29 mouse cellular contexts compared by ENCODE assay signal in genomic region chrX:145401926-145402325, GRCm38 (mm10). TPM values are rescaled to one million over a fixed set of nuclear protein-coding genes. Genes with fewer than 3 reads are reported as not detected.
A peak's percentile ranks its signal among the peaks of the same experiment; 100 is the strongest.
DNase-seq lines count a peak whose midpoint lies in the region; ATAC-seq lines count a peak whose summit lies in the region.
"Had no signal": no experiment of that assay in that cellular context is flagged by ENCODE, and none has a peak within 500 bp of the region (broad histone marks: within the 10 kb centered on the region; RNA-seq: fewer than 3 reads in every experiment).

No protein-coding gene starts in this region.

- ATAC-seq in embryonic facial prominence, embryonic 14.5 days (ENCODE audit: low read depth): peak; percentile 62; the same call in 1 of the 2 replicates
- peak; percentile 81 for ATAC-seq in limb, embryonic 12.5 days (ENCODE audit: insufficient number of reproducible peaks, insufficient read depth, low FRiP score, low TSS enrichment, low read depth)
- ATAC-seq: forebrain, embryonic 14.5 days; hindbrain, postnatal 0 days; liver, embryonic 12.5 days; liver, postnatal 0 days; midbrain, embryonic 13.5 days had no signal

- no peaks in the 10 kb centered on the region for H3K36me3 ChIP-seq in embryonic facial prominence, embryonic 14.5 days (ENCODE audit: control insufficient read depth, insufficient read depth, low read length)
- no peaks in the 10 kb centered on the region for H3K36me3 ChIP-seq in limb, embryonic 12.5 days
- H3K36me3 ChIP-seq: hindbrain, embryonic 12.5 days; kidney, embryonic 15.5 days; liver, embryonic 12.5 days; midbrain, embryonic 13.5 days; neural tube, embryonic 13.5 days had no signal

- WGBS in embryonic facial prominence, embryonic 14.5 days: 26% methylated on average over 3 of the region's 3 CpGs
- 49% methylated on average over 3 of the region's 3 CpGs for WGBS in limb, embryonic 12.5 days

- H3K27ac ChIP-seq in embryonic facial prominence, embryonic 14.5 days (replicated peaks; ENCODE audit: low read depth, low read length): no peak overlapping the region
- H3K27ac ChIP-seq in limb, embryonic 12.5 days: no peak overlapping the region
- H3K27ac ChIP-seq: gastrocnemius, adult 2 months; hindbrain, embryonic 12.5 days; hindbrain, postnatal 0 days; kidney, embryonic 15.5 days; liver, embryonic 12.5 days; midbrain, embryonic 13.5 days; neural tube, embryonic 13.5 days had no signal

- DNase-seq in 3T3-L1 (ENCODE audit: low read depth, low spot score): peak; percentile 4
- peak; percentile 22 for DNase-seq in NIH3T3 (ENCODE audit: low read depth)
- peak; percentile 83 for DNase-seq in embryonic facial prominence, embryonic 14.5 days (ENCODE audit: low spot score)
- DNase-seq in left cerebral cortex, adult 9 months (ENCODE audit: low spot score in 2 of 2): no peak
- DNase-seq in kidney, adult 11 months: no peak
- DNase-seq in cerebellum, adult 18-20 months: no peak
- DNase-seq: adrenal gland, postnatal 10 days; cerebellum, adult 11-12 months; cerebellum, postnatal 10 days; gastrocnemius, adult 2 months; gastrocnemius, postnatal 36 days; heart, adult 18-20 months; heart, postnatal 36 days; kidney, adult 18-20 months; kidney, postnatal 25 days; liver, postnatal 0 days; lung, postnatal 36 days; thymus, adult 18-20 months; thymus, postnatal 36 days had no signal

- H3K9me3 ChIP-seq in embryonic facial prominence, embryonic 14.5 days (ENCODE audit: control insufficient read depth, low read length): no peaks in the 10 kb centered on the region
- H3K9me3 ChIP-seq in limb, embryonic 12.5 days: no peaks in the 10 kb centered on the region
- H3K9me3 ChIP-seq: hindbrain, embryonic 12.5 days; kidney, embryonic 15.5 days; liver, embryonic 12.5 days; midbrain, embryonic 13.5 days; neural tube, embryonic 13.5 days had no signal

- H3K4me3 ChIP-seq in embryonic facial prominence, embryonic 14.5 days (ENCODE audit: low read depth, low read length): no peak overlapping the region
- no peak overlapping the region for H3K4me3 ChIP-seq in limb, embryonic 12.5 days (replicated peaks)
- H3K4me3 ChIP-seq: gastrocnemius, adult 2 months; hindbrain, embryonic 12.5 days; kidney, embryonic 15.5 days; liver, embryonic 12.5 days; midbrain, embryonic 13.5 days; neural tube, embryonic 13.5 days had no signal

- no peak overlapping the region for H3K9ac ChIP-seq in embryonic facial prominence, embryonic 14.5 days (ENCODE audit: low read depth, low read length)
- no peak overlapping the region for H3K9ac ChIP-seq in limb, embryonic 12.5 days (replicated peaks)
- H3K9ac ChIP-seq: hindbrain, embryonic 12.5 days; kidney, embryonic 15.5 days; liver, embryonic 12.5 days; liver, postnatal 0 days; midbrain, embryonic 13.5 days; neural tube, embryonic 13.5 days had no signal

- H3K4me2 ChIP-seq in embryonic facial prominence, embryonic 14.5 days (ENCODE audit: low read depth, low read length): no peak overlapping the region
- no peak overlapping the region for H3K4me2 ChIP-seq in limb, embryonic 12.5 days
- H3K4me2 ChIP-seq: heart, embryonic 11.5 days; hindbrain, embryonic 12.5 days; kidney, embryonic 15.5 days; liver, embryonic 12.5 days; midbrain, embryonic 13.5 days; neural tube, embryonic 13.5 days had no signal

- peaks cover 6% of the 10 kb centered on the region; the same call in 1 of the 2 replicates for H3K27me3 ChIP-seq in embryonic facial prominence, embryonic 14.5 days (replicated peaks; ENCODE audit: control insufficient read depth, insufficient read depth, low read length)
- H3K27me3 ChIP-seq in limb, embryonic 12.5 days: peaks cover 8% of the 10 kb centered on the region; the same call in 1 of the 2 replicates
- H3K27me3 ChIP-seq: CH12.LX; hindbrain, embryonic 12.5 days; liver, embryonic 12.5 days; midbrain, embryonic 13.5 days; neural tube, embryonic 13.5 days had no signal

- no peaks in the 10 kb centered on the region for H3K4me1 ChIP-seq in embryonic facial prominence, embryonic 14.5 days (ENCODE audit: control insufficient read depth, insufficient read depth, low read length)
- H3K4me1 ChIP-seq in limb, embryonic 12.5 days (replicated peaks): no peaks in the 10 kb centered on the region
- H3K4me1 ChIP-seq: hindbrain, embryonic 12.5 days; kidney, embryonic 15.5 days; liver, embryonic 12.5 days; midbrain, embryonic 13.5 days; neural tube, embryonic 13.5 days had no signal

RNA-seq across cellular contexts. Expression of gene Lhfpl1, which starts 53.0 kb away (rescaled TPM):
- 4.1 and 8.1 TPM in 2 replicates for polyA plus RNA-seq in embryonic facial prominence, embryonic 14.5 days (2014; fragmentation: Nextera tagmentation; extraction: Ambion mirVana)
- polyA plus RNA-seq in limb, embryonic 12.5 days (2016; fragmentation: Nextera tagmentation; extraction: Ambion mirVana): 3.7 and 4.2 TPM in 2 replicates
- polyA plus RNA-seq: liver, embryonic 12.5 days; liver, postnatal 0 days had no signal

Comparison
In these comparisons a context has a peak if more than half of its experiments do, and no peak if none do; other contexts are left out.
1. DNase-seq: peak in 3T3-L1 (single experiment), NIH3T3 (single experiment) and embryonic facial prominence, embryonic 14.5 days (single experiment); none in left cerebral cortex, adult 9 months (0 of 2), kidney, adult 11 months (single experiment) and cerebellum, adult 18-20 months (0 of 2).